Mouse (Mus musculus) kidney, adult 2 months (tissue): ENCODE data around the gene Ap5b1. TPM values are rescaled to one million over a fixed set of nuclear protein-coding genes. Genes with fewer than 3 reads are reported as not detected.

ENCODE experiments used
- DNase-seq: peaks from one replicate; pipeline ENCODE4 v3.0.0; 2021
- H3K27ac ChIP-seq: fragments of 200-500 bp; 2 replicates; pipeline ENCODE4 v1.5.1; 2012; ENCODE audit warnings: low read depth, low read length, control low read depth, inconsistent platforms; ENCODE audit not compliant: insufficient read depth
- H3K27me3 ChIP-seq: fragments of 200-500 bp; replicated peaks from 2 replicates; pipeline ENCODE4 v1.6.1; 2012; ENCODE audit warnings: mild to moderate bottlenecking, moderate library complexity, low read length, inconsistent platforms; ENCODE audit not compliant: control insufficient read depth, insufficient read depth
- H3K36me3 ChIP-seq: fragments of 200-500 bp; 2 replicates; pipeline ENCODE4 v1.6.1; 2012; ENCODE audit warnings: mild to moderate bottlenecking, moderate library complexity, low read length, inconsistent platforms; ENCODE audit not compliant: control insufficient read depth, insufficient read depth
- H3K4me1 ChIP-seq: fragments of 200-500 bp; 2 replicates; pipeline ENCODE4 v1.6.1; 2011; ENCODE audit warnings: low read length; ENCODE audit not compliant: control insufficient read depth, insufficient read depth
- H3K4me3 ChIP-seq: fragments of 200-500 bp; 2 replicates; pipeline ENCODE4 v1.5.1; 2011; ENCODE audit warnings: mild to moderate bottlenecking, low read depth, low read length, control low read depth; ENCODE audit not compliant: insufficient read depth
- CTCF ChIP-seq: fragments of 200-500 bp; conservative IDR thresholded peaks from 2 replicates; pipeline ENCODE4 v1.5.1; 2011; ENCODE audit warnings: low read depth, mild to moderate bottlenecking, control low read depth, low read length, moderate library complexity, mixed read lengths; ENCODE audit not compliant: insufficient read depth, insufficient read length
- POLR2A ChIP-seq: fragments of 200-500 bp; IDR thresholded peaks from one replicate; pipeline ENCODE4 v1.6.1; 2011; ENCODE audit warnings: low read depth, low read length, control low read depth
- WGBS: fragments of 180-500 bp; shearing (Covaris S2); methylation state at CpG from one replicate; pipeline ENCODE4 v1.1.7; 2018; 5-methylcytosine and 5-hydroxymethylcytosine counted together
- polyA plus RNA-seq: library from polyadenylated mRNA; depleted of rRNA; stranded (reverse); fragments of >200 nt; gene quantifications from 2 replicates; pipeline ENCODE4 v1.2.3, GENCODE M21; 2012

The Ap5b1 gene
- polyA plus RNA-seq, 1 experiment, result 10.2 TPM

DNA sequence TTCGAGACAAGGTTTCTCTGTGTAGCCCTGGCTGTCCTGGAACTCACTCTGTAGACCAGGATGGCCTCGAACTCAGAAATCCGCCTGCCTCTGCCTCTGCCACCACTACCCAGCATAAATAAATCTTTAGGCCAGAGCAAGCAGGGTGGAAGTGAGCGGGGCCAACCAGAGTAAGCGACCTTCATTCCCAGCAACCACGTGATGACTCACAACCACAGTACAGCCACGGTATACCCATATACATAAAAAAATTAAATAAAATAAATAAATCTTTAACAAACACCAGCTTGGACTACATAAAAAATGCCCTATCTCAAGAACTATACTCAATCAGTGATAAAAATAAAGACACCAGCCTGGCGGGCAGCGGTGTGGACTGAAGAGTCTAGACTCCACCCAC is 24.5 kb upstream of the Ap5b1 start:
- TF ChIP-seq CTCF (no peak), POLR2A (no peak)
- H3K4me3 ChIP-seq, result no peak overlapping the region
- WGBS, result 91% methylated on average over 9 of the region's 9 CpGs
- no peaks in the 10 kb centered on the region for H3K36me3 ChIP-seq
- DNase-seq, result no peak
- H3K4me1 ChIP-seq, result no peaks in the 10 kb centered on the region
- no peaks in the 10 kb centered on the region for H3K27me3 ChIP-seq
- no peak overlapping the region for H3K27ac ChIP-seq

DNA sequence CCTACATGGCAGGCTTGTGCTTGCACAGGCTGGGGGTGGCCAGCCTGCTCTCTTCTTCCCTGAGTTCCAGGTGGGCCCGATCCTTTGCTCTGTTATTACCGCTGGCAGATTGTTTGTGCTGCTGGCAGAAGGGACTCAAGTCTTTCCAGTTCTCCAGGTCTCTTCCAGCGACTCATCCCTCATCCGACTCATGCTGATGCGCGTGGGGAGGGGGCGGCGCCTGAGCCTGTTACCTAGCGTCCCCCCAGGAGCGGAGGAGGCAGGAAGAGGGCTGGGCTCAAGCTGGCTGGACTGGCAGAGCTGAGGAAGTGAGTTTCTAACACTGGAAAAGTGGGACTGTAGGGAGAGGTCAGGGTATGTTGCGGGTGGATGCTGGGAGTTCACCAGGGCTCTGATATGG is 23.8 kb upstream of the Ap5b1 start:
- TF ChIP-seq CTCF (no peak), POLR2A (no peak)
- Histone ChIP-seq H3K4me3 (no peak overlapping the region), H3K36me3 (no peaks in the 10 kb centered on the region), H3K4me1 (no peaks in the 10 kb centered on the region), H3K27me3 (no peaks in the 10 kb centered on the region), H3K27ac (no peak overlapping the region)
- WGBS, result 78% methylated on average over 11 of the region's 11 CpGs
- no peak for DNase-seq

DNA sequence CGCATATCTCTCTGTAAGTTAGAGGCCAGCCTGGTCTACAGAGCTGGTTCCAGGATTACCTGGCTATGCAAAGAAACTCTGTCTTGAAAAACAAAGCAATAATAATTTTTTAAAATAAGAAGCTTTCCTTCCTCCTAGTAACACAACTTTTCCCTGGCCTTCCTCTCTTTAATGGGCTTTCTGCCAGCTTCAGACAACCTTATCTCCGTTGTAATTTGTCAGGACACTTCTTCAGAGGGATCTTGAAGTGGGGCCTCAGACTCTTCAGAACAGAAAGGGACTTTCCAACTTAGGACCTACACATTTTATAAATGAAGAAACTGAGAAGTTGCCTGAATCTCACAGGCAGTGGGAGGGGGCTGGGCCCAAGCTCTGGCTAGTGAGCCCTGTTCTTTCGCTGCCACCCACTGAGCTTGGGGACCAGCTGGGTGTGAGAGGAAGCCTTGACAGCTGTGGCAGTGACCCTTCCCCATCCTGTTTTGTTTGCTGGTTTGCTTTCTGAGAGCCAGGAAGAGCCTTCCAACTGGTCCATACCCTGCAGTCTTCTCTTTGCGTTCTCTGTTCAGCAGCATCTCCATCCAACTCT is 20.3 kb upstream of the Ap5b1 start:
- TF ChIP-seq CTCF, result no peak
- TF ChIP-seq POLR2A, result no peak
- no peaks in the 10 kb centered on the region for H3K27me3 ChIP-seq
- H3K4me1 ChIP-seq, result no peaks in the 10 kb centered on the region
- no peak overlapping the region for H3K27ac ChIP-seq
- no peaks in the 10 kb centered on the region; the same call in 1 of the 2 replicates for H3K36me3 ChIP-seq
- no peak overlapping the region for H3K4me3 ChIP-seq
- 71% methylated on average over 4 of the region's 4 CpGs for WGBS
- no peak for DNase-seq

DNA sequence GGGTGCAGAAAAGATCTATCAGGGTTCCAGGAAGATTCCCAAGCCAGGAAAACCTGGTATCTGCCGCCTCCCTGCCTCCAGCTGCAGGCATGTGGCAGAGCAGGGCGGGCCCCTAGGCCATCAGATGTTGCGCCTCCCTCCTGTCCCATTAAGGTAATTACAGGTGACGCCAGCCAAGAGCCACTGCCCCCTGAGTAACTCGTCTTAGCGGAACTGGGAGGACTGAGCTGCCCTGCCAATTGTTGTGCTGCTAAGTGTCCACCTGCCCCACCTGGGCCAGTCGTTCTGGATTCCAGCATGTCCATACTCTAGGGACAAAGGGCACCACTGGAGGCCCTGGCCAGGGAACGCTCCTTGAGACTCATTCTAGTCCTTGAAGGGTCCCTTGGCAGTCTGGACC is 14.0 kb upstream of the Ap5b1 start:
- H3K27me3 ChIP-seq, result no peaks in the 10 kb centered on the region
- no peaks in the 10 kb centered on the region; the same call in 1 of the 2 replicates for H3K36me3 ChIP-seq
- H3K4me3 ChIP-seq, result no peak overlapping the region
- H3K4me1 ChIP-seq, result peaks cover 11% of the 10 kb centered on the region
- WGBS, result 50% methylated on average over 8 of the region's 8 CpGs
- no peak overlapping the region for H3K27ac ChIP-seq
- DNase-seq, result peak; percentile 61
- no peak for TF ChIP-seq CTCF

DNA sequence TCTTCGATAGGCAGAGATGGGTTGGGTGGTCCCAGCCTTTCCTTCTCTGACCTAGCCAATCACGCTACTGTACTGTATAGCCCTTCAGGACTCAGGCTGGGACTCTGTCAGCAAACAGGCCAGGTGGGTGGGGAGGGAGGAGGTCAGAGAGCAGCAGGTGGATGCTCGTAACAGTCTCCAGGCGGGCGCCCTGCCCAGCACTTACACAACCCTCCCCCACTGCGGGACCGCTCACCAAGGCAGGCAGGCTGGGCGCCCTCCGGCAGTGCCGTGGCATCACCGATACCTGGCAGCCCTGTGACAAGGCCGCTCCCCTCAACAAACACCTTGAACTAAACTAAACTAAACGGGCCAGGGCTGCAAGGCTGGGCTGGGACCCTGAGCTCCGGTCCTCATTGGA is 13.6 kb upstream of the Ap5b1 start:
- TF ChIP-seq CTCF (no peak), POLR2A (no peak)
- Histone ChIP-seq H3K4me1 (peaks cover 11% of the 10 kb centered on the region), H3K27me3 (no peaks in the 10 kb centered on the region), H3K4me3 (no peak overlapping the region), H3K27ac (no peak overlapping the region), H3K36me3 (no peaks in the 10 kb centered on the region; the same call in 1 of the 2 replicates)
- 60% methylated on average over 14 of the region's 14 CpGs for WGBS
- DNase-seq, result peak; percentile 88

DNA sequence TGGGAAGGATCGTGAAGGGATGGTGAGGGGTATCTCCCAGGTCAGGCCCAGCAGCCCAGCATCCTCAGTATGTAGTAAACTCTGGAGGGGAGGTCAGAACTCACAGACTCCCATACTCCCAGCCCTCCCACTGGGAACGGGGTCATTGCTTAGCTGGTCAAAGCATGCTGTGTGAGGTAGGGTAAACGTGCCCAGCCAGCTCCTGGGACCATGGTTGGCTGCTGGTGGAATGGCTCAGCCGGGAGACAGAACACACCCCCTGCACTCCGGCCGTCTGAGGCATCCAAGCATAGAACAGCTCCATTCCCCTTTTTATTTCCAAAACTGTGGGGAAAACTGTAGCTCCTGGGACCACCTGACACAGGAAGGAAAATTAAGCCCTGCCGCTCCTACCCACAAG is 9.7 kb upstream of the Ap5b1 start:
- TF ChIP-seq POLR2A, result no peak
- TF ChIP-seq CTCF, result no peak
- peaks cover 15% of the 10 kb centered on the region for H3K4me1 ChIP-seq
- DNase-seq, result peak; percentile 82

DNA sequence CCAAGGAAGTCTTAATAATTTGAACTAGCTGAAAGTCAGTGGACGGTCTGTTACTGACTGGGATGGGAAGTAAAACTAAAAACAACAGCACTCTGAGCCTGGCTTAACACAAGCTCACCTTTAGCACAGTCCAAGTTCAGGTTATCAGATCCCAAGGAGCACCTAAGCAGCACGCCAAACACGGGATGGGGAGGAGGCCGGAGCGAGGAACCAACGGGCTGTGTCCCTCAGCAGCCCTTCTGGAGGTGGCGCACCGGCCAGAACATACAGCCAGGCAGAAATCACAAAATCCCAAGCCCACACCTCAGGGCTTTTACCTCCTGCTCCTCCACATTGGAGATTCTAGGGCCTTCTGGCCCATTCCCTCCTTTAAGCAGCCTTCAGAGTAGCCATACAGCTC is 9.1 kb upstream of the Ap5b1 start:
- peak; percentile 46 for DNase-seq
- Histone ChIP-seq H3K36me3 (no peaks in the 10 kb centered on the region), H3K27ac (peak overlapping the region; percentile 57)

More for the DNA sequence above, 9.7 kb upstream of the Ap5b1 start:
- peak overlapping the region; percentile 43; the same call in 1 of the 2 replicates for H3K4me3 ChIP-seq
- H3K36me3 ChIP-seq, result no peaks in the 10 kb centered on the region
- H3K27me3 ChIP-seq, result no peaks in the 10 kb centered on the region
- H3K27ac ChIP-seq, result peak overlapping the region; percentile 57; the same call in 1 of the 2 replicates
- WGBS, result 36% methylated on average over 7 of the region's 7 CpGs

More for the DNA sequence above, 9.1 kb upstream of the Ap5b1 start:
- no peak for TF ChIP-seq CTCF
- no peak for TF ChIP-seq POLR2A
- 33% methylated on average over 8 of the region's 8 CpGs for WGBS
- Histone ChIP-seq H3K27me3 (no peaks in the 10 kb centered on the region), H3K4me3 (peak overlapping the region; percentile 43), H3K4me1 (peaks cover 13% of the 10 kb centered on the region)
